Mouse (Mus musculus) small intestine, adult 10 weeks (tissue): ENCODE measurements around the gene Mapkap1. TPM values are rescaled to one million over a fixed set of nuclear protein-coding genes. Genes with fewer than 3 reads are reported as not detected.

Source experiments
- polyA plus RNA-seq: library from polyadenylated mRNA; stranded (reverse); fragments of 350-450 nt; fragmentation: Illumina TruSeq; extraction: RNeasy Lipid Tissue Mini Kit (QIAGEN cat#74804); gene quantifications from one replicate; pipeline ENCODE4 v1.2.3, GENCODE M21; 2014; ENCODE audit warnings: low replicate concordance

The Mapkap1 gene
- 105 TPM for polyA plus RNA-seq

GRCm38 (mm10) chr2:34406601-34407464 is at the start of gene Mapkap1:
Gene Mapkap1 (plus strand): TSS chr2:34406771.

GRCm38 (mm10) chr2:34372305-34373301 is 34.0 kb upstream of the Mapkap1 start, which contains the start of gene Pbx3:
Gene Pbx3 (minus strand): TSS chr2:34373142.

Other genes with a start within 250 kb of the Mapkap1 start
- gene Pbx3, start 33.6 kb upstream of the Mapkap1 start, polyA plus RNA-seq, result 11.8 TPM